Mouse (Mus musculus) left cerebral cortex, postnatal 14 days (tissue): Measurements from ENCODE around the gene Gm44511. TPM values are rescaled to one million over a fixed set of nuclear protein-coding genes. Genes with fewer than 3 reads are reported as not detected.

Source experiments
- DNase-seq, 2 experiments: peaks; one replicate each; pipeline ENCODE4 v3.0.0; 2021 to 2022; ENCODE audit warnings: low spot score in 2 of 2, mixed read lengths in 1 of 2
- intact Hi-C: fragments of 180-260 bp; cut with DNase I; formaldehyde crosslinking; loops from one replicate; pipeline ENCODE4 v1.15.1; 2025
- long read RNA-seq, 2 experiments: library from polyadenylated mRNA; stranded (forward); transcript quantifications; one replicate each; pipeline ENCODE4 v2.0.0; 2021
- total RNA-seq, 2 experiments: library from RNA; stranded (reverse); gene quantifications; 2 replicates each; pipeline ENCODE4 v1.2.3; 2021

The Gm44511 gene
- total RNA-seq: not detected
- long read RNA-seq, experiment 1, partial matches to known transcripts: 0 of 4 reads
- long read RNA-seq, experiment 1, other reads (novel, unspliced or antisense): 4 of 4 reads
- long read RNA-seq, experiment 2, partial matches to known transcripts: 0 of 14 reads
- long read RNA-seq, experiment 2, other reads (novel, unspliced or antisense): 14 of 14 reads

DNA sequence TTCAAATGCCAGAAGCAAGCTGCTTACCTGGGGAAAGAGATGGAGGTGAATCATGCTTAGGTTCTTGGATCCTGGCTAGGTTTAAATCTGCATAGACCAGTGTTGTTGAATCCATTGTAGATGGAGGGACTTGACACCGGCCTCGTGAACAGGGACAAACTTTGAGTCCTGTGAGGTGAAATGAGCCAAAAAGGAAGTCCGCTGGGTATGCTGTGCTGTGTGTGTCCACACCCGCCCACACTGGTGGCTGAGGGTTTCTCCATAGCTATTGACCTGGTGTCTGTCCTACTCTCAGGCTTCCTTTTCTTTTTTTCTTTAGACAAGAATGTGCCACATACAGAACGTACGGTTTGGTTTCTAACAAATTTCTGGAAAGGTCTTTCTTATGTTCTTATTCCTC is at the start of gene Gm44511, which contains the start of gene Klrb1b:
Gene Gm44511, minus strand, starts transcription at position 184 of the 400 bp plus-strand sequence.
Gene Klrb1b, minus strand, starts transcription at position 200 of the 400 bp plus-strand sequence.
- intact Hi-C loops: no loop called here
- DNase-seq: no peak

DNA sequence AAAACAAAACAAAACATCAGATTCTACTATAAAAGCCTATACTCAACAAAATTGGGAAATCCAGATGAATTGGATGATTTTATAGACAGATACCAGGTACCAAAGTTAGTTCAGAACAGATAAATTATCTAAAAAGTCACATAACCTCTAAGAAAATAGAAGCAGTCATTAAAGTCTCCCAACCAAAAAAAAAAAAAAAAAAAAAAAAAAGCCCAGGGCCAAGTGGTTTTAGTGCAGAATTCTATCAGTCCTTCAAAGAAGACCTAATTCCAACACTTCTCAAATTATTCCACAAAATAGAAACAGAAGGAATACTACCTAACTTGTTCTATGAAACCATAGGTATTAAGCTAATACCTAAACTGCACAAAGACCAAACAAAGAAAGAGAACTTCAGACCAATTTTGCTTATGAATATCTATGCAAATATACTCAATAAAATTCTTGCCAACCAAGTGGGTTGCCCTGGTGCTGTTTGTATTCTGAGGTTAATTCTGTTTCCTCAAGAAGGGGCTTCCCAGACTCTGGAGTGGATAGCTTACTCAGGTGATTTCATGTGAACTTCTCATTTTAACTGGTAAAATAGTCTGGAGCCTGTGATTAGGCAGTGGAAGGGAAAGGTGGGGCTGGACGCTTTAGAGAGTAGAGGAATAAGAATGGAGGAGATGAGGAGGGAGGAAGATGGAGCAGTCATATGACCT is 45.9 kb upstream of the Gm44511 start:
- DNase-seq: no peak
- intact Hi-C loops: no loop called here

DNA sequence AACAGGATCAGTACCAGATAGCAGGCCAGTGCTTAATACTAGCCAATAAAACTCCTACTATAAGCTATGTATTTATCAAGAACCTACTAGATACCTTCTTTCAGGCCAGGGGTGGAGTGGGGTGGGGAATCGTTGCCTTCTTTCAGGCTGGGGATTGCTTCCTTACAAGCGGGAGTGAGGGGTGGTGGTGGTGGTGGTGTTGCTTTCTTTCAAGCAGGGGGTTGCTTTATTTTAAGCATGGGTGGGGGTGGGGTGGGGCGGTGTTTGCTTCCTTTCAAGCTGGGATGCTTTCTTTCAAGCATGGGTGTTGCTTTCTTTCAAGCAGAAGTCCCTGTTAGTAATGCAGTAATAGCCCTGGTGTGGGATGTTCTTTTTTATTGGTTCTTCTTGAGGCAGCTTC is 42.7 kb upstream of the Gm44511 start:
- intact Hi-C loops: no loop called here

DNA sequence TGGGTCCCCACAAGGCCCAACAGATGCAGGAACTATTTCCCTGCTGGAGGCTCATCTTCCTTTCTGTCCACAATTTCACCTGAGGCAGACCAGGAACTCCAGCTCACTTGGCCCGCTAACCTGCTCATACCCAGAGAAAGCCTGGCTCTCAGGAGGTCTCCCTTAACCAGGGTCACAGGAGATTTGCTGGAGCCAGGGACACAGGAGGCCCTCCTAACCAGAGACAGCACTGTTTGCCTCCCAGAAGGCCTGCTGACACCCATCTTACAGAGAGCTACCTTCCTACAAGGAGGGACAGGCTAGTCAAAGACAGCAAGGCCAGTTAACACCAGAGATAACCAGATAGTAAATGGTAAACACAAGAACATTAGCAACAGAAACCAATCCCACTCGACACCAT is 31.9 kb upstream of the Gm44511 start:
- intact Hi-C loops: loop anchor here (5.0 kb wide), 1 partner anchor 379 kb away; no protein-coding TSS in a partner anchor
- no peak for DNase-seq

More for the DNA sequence above, 42.7 kb upstream of the Gm44511 start:
- DNase-seq: no peak

DNA sequence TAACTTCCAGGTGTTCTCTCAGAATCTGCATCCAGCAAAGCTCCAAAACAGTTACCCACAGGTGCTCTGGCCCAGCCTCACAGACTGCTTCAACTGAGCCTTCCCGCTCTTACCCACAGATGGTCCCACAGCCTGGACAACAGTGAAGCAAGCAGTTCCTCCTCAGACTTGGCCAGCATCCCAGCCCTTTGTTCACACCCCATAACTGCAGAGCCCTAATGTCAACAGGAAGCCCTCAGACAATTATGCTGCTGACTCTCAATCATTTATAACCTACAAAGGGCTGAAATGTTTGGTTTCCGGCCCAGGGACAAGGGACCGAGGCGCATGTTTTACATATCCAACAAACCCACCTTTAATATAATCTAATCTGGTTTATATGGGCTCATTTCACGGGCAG is 30.1 kb upstream of the Gm44511 start:
- DNase-seq: peak in 1 of 2 experiments; percentile 54

DNA sequence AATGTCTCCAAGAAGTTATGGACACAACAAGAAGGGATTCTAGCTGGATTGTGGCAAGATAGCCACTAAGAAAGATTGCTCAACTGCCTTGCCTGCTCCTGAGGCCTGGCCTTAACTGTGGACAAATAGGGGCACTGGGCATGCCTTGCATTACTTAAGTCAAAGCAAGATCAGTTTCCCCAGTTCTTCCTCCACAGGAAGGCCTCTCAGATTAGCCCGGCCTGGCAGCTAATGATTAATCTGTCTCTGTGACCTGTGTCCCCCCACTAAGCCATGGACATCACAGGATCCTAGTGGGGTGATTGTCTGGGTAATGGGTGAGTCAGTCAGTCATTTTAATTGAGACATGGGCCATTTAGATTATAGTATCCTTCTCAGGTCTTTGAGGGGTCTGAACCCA is 29.4 kb upstream of the Gm44511 start:
- no peak for DNase-seq
- intact Hi-C loops: loop anchor here (2.0 to 5.0 kb wide), 2 partner anchors 211 to 382 kb away; no protein-coding TSS in a partner anchor

More for the DNA sequence above, 30.1 kb upstream of the Gm44511 start:
- intact Hi-C loops: loop anchor here (5.0 kb wide), 1 partner anchor 381 kb away; no protein-coding TSS in a partner anchor

DNA sequence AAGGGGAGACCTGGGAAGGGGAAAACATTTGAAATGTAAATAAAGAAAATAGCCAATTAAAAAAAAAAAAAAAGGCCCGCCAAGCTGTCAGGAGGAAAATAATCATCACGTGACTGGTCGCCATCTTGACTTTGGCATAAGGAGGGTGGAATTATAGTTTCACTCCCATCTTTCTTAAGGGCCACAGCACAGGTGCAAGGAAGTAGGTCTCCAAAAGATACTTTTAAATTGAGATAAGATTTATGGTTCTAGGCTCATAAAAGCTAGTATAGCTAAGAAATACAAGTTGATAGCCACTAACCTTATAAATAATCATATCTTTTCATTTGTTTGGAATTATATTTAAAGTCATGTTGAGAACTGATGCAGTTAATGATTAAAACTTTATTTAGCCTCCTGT is 28.8 kb upstream of the Gm44511 start:
- intact Hi-C loops: loop anchor here (2.0 to 5.0 kb wide), 4 partner anchors 212 to 512 kb away; no protein-coding TSS in a partner anchor
- DNase-seq: no peak

DNA sequence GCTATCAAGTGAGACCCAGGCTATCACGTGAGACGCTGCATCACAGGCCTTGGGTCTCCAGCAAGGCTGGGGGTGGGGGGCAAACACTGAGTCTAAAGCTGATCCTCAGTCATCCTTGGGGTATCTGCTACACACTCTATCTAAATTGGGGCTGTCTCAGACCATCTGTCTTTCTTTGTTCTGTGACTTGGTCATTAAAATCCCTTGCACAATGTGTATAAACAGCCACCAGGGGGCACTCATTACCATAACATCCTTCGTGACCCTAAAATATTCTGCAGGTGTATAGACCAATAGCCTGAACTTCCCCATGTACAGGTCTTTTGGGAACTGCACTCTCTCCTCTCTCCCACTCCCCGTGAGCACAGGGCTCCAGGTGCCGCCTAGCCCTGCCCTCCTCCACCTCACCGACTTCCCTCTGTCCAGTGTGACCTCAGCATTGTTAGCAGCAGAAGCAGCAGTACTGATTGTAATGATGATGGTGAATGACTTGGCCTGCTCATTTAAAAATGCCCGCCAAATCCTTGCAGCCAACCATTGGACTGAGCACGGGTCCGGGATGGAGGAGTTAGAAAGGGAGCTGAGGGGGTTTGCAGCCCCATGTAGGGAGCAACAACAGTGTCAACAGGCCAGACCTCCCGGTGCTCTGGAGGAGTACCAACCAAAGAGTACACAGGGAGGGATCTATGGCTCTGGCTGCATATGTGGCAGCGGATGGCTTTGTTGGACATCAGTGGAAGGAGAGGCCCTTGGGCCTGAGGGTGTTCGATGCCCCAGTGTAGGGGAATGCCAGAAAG is 28.1 kb upstream of the Gm44511 start:
- DNase-seq: peak; percentile 59 to 75
- intact Hi-C loops: loop anchor here (2.0 to 5.0 kb wide), 3 partner anchors 213 to 513 kb away; no protein-coding TSS in a partner anchor

DNA sequence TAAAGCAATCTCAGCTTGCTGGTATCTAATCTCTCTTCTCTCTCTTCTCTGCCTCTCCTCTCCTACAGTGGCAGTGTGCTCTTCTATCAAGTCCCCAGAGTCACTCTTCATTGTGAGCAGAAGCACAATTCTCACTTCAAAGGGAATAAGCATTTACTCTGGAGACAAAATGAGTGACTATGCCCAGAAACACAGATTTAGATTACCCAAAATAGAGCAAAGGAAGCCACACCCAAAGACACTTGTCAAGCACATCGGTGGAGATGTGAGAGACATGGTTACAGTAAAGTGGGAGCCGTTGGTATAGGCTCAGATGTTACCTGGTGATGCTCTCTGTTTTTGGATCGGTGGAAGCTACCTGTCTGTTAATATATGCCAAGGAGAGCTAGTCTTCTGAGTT is 26.7 kb upstream of the Gm44511 start:
- intact Hi-C loops: loop anchor here (5.0 kb wide), 2 partner anchors 405 to 515 kb away; no protein-coding TSS in a partner anchor
- DNase-seq: no peak

DNA sequence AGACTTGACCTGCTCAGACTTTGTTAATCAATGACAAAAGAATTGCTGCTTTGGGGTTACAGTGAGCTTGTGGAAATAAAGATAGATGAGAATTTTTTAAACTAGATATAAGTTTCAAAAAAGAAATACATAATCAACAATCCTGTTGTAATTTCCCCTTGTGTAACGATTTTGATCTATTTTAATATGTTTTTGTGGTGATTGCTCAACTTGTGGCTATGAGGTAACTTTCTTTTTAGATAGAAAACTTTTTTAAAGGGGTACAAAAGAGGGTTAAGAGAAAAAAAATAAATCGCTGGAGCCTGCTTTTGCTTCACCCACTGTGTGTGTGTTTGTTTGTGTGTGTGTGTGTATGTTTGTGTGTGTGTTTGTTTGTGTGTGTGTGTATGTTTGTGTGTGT is 25.0 kb upstream of the Gm44511 start:
- DNase-seq: no peak
- intact Hi-C loops: loop anchor here (5.0 kb wide), 2 partner anchors 406 to 516 kb away; no protein-coding TSS in a partner anchor

DNA sequence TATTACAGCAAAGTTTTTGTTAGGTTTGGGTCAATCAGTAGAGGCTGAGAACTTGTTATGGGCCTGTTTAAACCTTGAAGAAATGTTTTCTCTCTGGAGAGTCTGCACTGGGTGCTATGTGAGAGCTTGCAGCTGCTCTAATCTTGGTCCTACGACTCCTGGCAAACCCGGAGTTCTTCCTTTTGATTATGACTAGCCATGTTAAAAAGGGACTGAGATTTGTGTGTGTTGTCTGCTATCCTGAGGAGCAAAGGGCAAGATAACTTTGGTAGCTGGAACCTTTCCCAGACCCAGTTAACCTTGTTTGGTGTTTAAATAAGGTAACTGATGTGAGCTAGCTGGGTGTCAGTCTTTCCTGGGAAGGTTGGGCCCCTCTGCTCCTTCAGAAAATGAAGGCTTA is 24.6 kb upstream of the Gm44511 start:
- DNase-seq: no peak
- intact Hi-C loops: loop anchor here (5.0 kb wide), 2 partner anchors 407 to 517 kb away; no protein-coding TSS in a partner anchor

DNA sequence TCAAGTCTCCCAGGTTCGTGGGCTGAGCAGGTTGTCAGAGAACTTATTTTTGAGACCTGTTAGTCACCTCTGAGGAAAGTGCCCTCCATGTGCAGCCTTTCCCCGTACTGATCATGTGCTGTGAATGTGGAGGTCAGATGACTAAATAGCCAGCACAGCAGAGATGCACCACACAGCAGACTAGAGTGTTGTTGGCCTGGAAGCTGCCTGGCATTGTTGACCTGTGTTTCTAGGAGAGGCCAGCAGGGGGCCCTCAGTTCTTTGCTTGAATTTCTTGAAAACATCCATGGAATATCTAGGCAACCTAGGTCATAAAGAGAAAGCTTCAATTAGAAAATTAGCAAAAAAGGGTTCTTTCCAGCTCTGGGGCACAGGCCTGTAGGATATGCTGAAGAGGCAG is 23.8 kb upstream of the Gm44511 start:
- peak in 1 of 2 experiments; percentile 58 for DNase-seq
- intact Hi-C loops: loop anchor here (5.0 kb wide), 2 partner anchors 407 to 517 kb away; no protein-coding TSS in a partner anchor

DNA sequence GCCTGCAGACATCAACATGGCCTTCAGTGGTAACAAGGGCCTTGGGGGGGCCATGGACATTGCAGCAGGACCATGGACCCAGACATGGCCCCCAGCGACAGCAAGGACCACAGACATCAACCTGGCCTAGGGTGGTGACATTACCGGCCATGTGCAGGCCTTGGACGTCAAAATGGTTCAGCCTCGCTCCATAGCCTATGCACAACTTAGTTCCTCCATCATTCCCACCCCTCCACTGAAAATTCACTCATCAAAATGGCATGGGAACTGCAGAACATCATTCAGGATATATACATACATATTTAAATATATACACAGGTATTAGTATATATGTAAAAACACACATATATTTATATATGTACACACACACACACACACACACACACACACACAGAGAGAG is 21.3 kb upstream of the Gm44511 start:
- intact Hi-C loops: no loop called here
- no peak for DNase-seq

DNA sequence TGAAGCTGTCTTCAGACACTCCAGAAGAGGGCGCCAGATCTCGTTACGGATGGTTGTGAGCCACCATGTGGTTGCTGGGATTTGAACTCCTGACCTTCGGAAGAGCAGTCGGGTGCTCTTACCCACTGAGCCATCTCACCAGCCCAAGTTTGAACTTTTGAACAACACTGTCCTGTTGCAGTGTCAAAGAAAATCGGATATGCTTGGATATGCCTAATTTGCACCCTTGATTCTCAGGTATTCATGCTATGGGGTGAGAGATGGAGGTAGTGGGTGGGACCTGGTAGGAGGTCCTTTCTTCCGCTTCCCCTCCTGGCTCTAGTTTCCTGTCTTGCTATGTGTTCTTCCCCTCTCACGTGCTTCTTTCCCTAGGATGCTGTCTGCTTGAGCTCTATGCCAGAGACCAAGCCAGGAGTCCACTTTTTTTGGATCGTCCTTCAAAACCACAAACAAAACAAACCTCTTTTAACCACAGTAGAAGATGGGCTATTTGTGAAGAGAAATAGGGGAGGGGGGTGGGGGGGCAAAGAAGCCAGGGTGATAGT is 20.0 kb upstream of the Gm44511 start:
- intact Hi-C loops: no loop called here
- no peak for DNase-seq

DNA sequence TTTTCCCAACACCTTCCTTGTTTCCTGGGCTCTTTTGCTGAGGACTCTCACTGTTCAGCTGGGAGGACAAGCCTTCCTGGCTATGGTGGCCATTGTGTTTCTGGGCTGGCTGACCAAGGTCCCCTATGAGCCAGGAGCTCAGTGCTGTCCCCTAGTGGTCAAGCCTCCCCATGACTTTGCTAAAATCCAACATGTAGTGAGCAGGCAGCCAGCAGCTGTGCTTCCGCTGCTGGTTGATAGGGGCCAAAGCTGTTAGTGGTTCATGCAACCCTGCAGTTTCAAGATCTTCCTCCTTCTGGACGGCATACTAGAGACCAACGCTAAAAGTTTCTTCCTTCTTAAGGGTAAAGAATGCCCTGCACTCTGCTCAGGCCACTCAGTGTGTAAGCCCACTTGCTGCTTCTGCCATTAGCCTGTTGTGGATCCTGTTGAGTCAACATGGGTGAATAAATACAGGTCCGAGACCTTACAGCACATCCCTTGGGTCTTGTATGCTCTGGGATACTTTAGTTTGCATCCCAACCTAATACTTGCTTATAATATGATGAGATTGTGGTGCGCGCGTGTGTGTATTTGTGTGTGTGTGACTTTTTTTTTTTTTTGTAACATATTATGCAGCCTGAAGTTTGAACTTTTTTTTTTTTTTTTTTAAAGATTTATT is 19.3 kb upstream of the Gm44511 start:
- peak; percentile 86 to 92 for DNase-seq
- intact Hi-C loops: no loop called here

DNA sequence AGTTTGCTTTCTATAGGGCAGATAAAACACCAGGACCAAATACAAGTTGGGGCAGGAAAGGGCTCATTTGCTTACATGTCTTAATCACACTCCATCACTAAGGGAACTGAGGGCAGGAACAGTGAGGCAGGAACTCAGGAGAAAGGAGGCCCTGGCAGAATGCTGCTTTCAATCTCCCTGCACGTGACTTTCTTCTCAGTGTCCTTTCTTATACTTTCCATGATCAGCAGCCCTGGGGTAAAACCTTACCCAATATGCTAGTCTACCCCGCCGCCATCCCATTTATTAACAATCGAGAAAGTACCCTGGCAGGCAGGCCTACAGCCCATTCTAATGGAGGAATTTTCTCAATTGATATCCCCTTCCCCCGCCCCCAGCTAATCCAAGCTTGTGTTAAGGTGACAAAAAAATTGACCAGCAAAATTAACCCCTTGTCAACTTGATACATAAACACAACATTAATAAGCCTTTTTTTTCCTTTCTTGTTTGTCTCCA is 18.5 kb upstream of the Gm44511 start:
- intact Hi-C loops: no loop called here
- no peak for DNase-seq

DNA sequence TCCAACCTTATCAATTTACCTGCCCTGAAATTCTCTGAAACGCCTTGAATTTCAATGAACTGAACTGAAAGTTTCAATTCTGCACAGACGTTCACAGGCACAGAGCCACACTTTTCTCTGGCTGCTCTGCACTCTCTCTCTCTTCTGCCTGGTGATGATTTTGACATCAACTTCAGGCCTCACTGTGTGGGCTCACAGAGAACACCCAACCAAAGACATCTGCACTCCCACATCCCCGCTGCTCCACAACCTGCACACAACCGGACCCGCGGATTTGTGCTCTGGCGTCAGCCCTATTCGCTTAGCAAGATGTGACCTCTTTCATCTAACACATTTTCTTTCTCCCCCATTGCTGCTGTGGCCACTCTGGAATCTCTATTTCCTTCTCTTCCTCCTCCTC is 18.0 kb upstream of the Gm44511 start:
- intact Hi-C loops: no loop called here
- DNase-seq: no peak

DNA sequence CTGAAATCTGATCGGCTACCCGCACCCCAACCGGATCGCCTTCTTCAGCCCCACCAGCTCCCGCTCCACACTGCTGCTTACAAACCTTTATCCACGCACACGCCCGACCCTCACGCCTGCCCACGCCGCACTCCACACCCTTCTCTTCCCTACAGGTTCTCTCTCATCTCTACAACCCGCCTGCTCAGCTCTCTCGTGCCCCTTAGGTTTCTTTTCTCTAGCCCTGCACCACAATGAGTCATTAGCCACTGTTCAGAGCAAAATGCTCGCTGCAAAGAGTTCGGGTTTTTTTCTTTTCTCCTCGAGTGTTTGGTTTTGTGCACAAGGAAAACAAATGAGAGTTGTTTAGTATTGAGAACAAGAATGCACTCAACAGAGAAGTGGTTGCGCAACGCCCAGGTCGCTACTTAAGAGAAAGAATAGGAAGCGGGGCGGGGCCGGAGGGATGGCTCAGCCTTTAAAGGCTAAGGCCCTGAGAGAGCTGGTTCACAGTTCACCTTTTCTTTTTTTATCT is 17.4 kb upstream of the Gm44511 start:
- intact Hi-C loops: loop anchor here (2.0 kb wide), 1 partner anchor 83 kb away; no protein-coding TSS in a partner anchor
- peak in 1 of 2 experiments; percentile 48 for DNase-seq
